Mouse (Mus musculus): ENCODE measurements around the gene Peak1. TPM values are rescaled to one million over a fixed set of nuclear protein-coding genes. Genes with fewer than 3 reads are reported as not detected.
"Not testable (repeated sequence)": the region's sequence is repeated elsewhere in the genome, so short reads cannot be mapped to it uniquely, and the experiment has no call there.

Gene Peak1
- polyA plus RNA-seq, 1 experiment from 2014 or later = 9.4 TPM

GRCm38 (mm10) chr9:56242686-56243085 is 175.2 kb downstream of the Peak1 start:
- Histone ChIP-seq H3K9me3 (no peaks in the 10 kb centered on the region), H3K9ac (replicated peaks) (no peak overlapping the region), H3K27ac (no peak overlapping the region), H3K4me3 (replicated peaks) (no peak overlapping the region), H3K36me3 (0 out of 2 replicates have a peak, but pooled peaks cover 3% of the 10 kb centered on the region), H3K4me1 (replicated peaks) (peaks cover 21% of the 10 kb centered on the region; the same call in 1 of the 2 replicates), H3K4me2 (no peak overlapping the region), H3K27me3 (no peaks in the 10 kb centered on the region)
- WGBS = 65% methylated on average over 3 of the region's 3 CpGs
- no peak for ATAC-seq (ENCODE audit: insufficient number of reproducible peaks, insufficient read depth, low FRiP score, low TSS enrichment, low read depth)

- Histone ChIP-seq H3K27ac (no peak overlapping the region), H3K9me3 (no peaks in the 10 kb centered on the region), H3K9ac (replicated peaks) (no peak overlapping the region), H3K4me1 (replicated peaks) (peaks cover 14% of the 10 kb centered on the region), H3K4me2 (no peak overlapping the region), H3K36me3 (0 out of 2 replicates have a peak, but pooled peaks cover 3% of the 10 kb centered on the region), H3K4me3 (replicated peaks) (no peak overlapping the region), H3K27me3 (no peaks in the 10 kb centered on the region)
- ATAC-seq (ENCODE audit: insufficient number of reproducible peaks, insufficient read depth, low FRiP score, low TSS enrichment, low read depth) = no peak
- 83% methylated on average over 5 of the region's 5 CpGs for WGBS
Measured at GRCm38 (mm10) chr9:56241076-56241475, 176.8 kb downstream of the Peak1 start.

DNA sequence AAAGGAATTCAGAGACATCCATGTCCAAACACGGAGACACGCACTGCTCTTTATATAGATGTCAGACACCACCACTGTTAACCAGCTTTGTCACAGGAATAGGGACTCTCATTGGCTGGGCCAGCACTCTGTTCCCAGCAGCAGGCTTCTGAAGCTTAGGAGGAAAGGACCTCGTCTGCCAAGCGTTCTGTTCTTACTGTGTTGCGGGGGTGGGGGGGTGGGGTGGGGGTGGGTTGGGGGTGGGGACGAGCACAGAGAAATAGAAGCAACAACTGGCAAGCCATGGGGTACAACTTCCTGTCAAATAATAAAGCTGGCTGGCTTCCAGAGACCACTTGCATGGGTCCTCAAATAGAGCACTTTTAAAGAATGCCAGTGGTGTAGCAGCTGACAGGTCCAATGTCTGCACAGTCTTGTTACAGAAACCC is 182.0 kb downstream of the Peak1 start:
- no peak overlapping the region for H3K27ac ChIP-seq
- H3K4me1 ChIP-seq (replicated peaks) = peaks cover 13% of the 10 kb centered on the region
- 0 out of 2 replicates have a peak, but pooled peaks cover 3% of the 10 kb centered on the region for H3K36me3 ChIP-seq
- H3K9me3 ChIP-seq = no peaks in the 10 kb centered on the region
- H3K27me3 ChIP-seq = no peaks in the 10 kb centered on the region
- ATAC-seq (ENCODE audit: insufficient number of reproducible peaks, insufficient read depth, low FRiP score, low TSS enrichment, low read depth) = no peak
- no peak overlapping the region for H3K9ac ChIP-seq (replicated peaks)
- no peak overlapping the region for H3K4me3 ChIP-seq (replicated peaks)
- no peak overlapping the region for H3K4me2 ChIP-seq
- 37% methylated on average over 6 of the region's 6 CpGs for WGBS

DNA sequence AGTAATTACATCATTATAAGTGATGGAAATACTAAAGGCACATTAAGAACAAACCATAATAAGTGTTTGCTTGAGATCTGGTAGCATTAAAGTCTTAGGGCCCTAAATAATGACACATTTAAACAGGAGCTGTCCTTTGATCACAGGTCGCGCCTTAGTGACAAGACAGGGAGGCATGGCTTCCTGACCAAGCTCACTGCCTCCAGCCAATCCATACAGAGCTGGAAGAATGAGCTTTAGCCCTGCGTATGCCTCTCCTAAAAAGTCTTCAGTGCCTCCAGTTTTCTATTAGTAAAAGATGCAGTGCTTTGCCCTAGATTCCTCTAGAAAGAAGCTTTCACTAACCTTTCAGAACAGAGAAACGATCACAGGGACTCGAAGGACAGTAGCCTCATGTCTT is 182.6 kb downstream of the Peak1 start:
- H3K27ac ChIP-seq = 0 out of 2 replicates have a peak overlapping the region, but pooled peaks have one; percentile 29

GRCm38 (mm10) chr9:56234561-56234960 is 183.3 kb downstream of the Peak1 start:
- WGBS = 78% methylated on average over 3 of the region's 3 CpGs
- Histone ChIP-seq H3K27ac (no peak overlapping the region), H3K36me3 (no peaks in the 10 kb centered on the region), H3K4me1 (replicated peaks) (peaks cover 13% of the 10 kb centered on the region), H3K4me3 (replicated peaks) (no peak overlapping the region), H3K4me2 (no peak overlapping the region), H3K9me3 (no peaks in the 10 kb centered on the region), H3K27me3 (no peaks in the 10 kb centered on the region), H3K9ac (replicated peaks) (no peak overlapping the region)
- no peak for ATAC-seq (ENCODE audit: insufficient number of reproducible peaks, insufficient read depth, low FRiP score, low TSS enrichment, low read depth)

More for the DNA sequence above, 182.6 kb downstream of the Peak1 start:
- H3K9ac ChIP-seq (replicated peaks) = no peak overlapping the region
- 40% methylated on average over 5 of the region's 5 CpGs for WGBS
- ATAC-seq (ENCODE audit: insufficient number of reproducible peaks, insufficient read depth, low FRiP score, low TSS enrichment, low read depth) = no peak
- no peaks in the 10 kb centered on the region for H3K27me3 ChIP-seq
- no peak overlapping the region for H3K4me3 ChIP-seq (replicated peaks)
- no peaks in the 10 kb centered on the region for H3K9me3 ChIP-seq
- 0 out of 2 replicates have a peak, but pooled peaks cover under 1% of the 10 kb centered on the region for H3K36me3 ChIP-seq
- H3K4me2 ChIP-seq = no peak overlapping the region
- peaks cover 13% of the 10 kb centered on the region for H3K4me1 ChIP-seq (replicated peaks)

DNA sequence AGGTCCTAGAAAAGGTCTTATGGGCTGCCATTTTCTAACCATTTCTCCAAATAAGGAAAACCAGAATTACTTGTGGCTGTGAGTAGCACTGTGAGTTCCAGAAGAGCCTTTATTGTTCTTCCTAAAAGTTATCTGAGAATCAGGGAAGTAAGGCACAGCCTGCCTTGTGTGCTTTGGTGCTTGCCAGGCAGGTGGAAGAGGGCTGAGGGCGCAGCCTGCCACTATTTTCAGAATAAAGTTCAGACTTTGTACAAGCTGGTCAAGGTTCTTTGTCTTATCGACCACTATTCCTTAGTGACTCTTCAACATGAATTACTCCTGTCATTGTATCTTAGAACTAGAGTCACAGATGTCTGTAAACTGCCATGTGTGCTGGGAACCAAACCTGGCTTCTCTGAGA is 184.6 kb downstream of the Peak1 start:
- Histone ChIP-seq H3K9ac (replicated peaks) (no peak overlapping the region), H3K9me3 (no peaks in the 10 kb centered on the region), H3K36me3 (no peaks in the 10 kb centered on the region), H3K27me3 (no peaks in the 10 kb centered on the region), H3K4me1 (replicated peaks) (peaks cover 13% of the 10 kb centered on the region), H3K27ac (no peak overlapping the region), H3K4me2 (no peak overlapping the region), H3K4me3 (replicated peaks) (no peak overlapping the region)
- ATAC-seq (ENCODE audit: insufficient number of reproducible peaks, insufficient read depth, low FRiP score, low TSS enrichment, low read depth) = no peak
- WGBS = 90% methylated on average over 2 of the region's 2 CpGs

DNA sequence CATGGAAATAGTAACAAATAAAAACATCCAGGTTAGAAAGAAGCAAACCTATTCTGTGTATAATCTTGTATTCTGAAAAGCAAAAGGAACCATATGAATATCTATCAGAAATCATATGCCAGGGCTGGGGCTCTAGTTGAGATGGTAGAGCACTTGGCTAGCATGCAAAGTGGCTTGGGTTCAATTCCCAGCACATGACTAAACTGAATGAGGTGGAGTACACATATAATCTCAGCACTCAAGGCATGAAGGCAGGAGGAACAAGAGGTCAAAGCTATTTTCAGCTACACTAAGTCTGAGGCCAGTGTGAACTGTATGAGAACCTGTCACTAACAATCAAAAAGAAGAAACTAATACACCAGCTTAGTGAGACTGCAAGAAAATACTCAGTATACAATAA is 187.0 kb downstream of the Peak1 start:
- Histone ChIP-seq H3K9ac (replicated peaks) (no peak overlapping the region), H3K27ac (no peak overlapping the region), H3K9me3 (no peaks in the 10 kb centered on the region), H3K4me1 (replicated peaks) (peaks cover 11% of the 10 kb centered on the region), H3K27me3 (no peaks in the 10 kb centered on the region), H3K4me3 (replicated peaks) (no peak overlapping the region), H3K4me2 (no peak overlapping the region), H3K36me3 (0 out of 2 replicates have a peak, but pooled peaks cover 5% of the 10 kb centered on the region)
- ATAC-seq (ENCODE audit: insufficient number of reproducible peaks, insufficient read depth, low FRiP score, low TSS enrichment, low read depth) = no peak

GRCm38 (mm10) chr9:56227626-56228025 is 190.2 kb downstream of the Peak1 start:
- H3K4me1 ChIP-seq (replicated peaks) = no peaks in the 10 kb centered on the region
- H3K4me2 ChIP-seq = no peak overlapping the region
- WGBS = 88% methylated on average over 7 of the region's 7 CpGs
- H3K36me3 ChIP-seq = 0 out of 2 replicates have a peak, but pooled peaks cover 5% of the 10 kb centered on the region
- no peaks in the 10 kb centered on the region for H3K9me3 ChIP-seq
- no peak for ATAC-seq (ENCODE audit: insufficient number of reproducible peaks, insufficient read depth, low FRiP score, low TSS enrichment, low read depth)
- H3K4me3 ChIP-seq (replicated peaks) = no peak overlapping the region
- no peak overlapping the region for H3K27ac ChIP-seq
- H3K9ac ChIP-seq (replicated peaks) = no peak overlapping the region
- peaks cover 2% of the 10 kb centered on the region for H3K27me3 ChIP-seq

DNA sequence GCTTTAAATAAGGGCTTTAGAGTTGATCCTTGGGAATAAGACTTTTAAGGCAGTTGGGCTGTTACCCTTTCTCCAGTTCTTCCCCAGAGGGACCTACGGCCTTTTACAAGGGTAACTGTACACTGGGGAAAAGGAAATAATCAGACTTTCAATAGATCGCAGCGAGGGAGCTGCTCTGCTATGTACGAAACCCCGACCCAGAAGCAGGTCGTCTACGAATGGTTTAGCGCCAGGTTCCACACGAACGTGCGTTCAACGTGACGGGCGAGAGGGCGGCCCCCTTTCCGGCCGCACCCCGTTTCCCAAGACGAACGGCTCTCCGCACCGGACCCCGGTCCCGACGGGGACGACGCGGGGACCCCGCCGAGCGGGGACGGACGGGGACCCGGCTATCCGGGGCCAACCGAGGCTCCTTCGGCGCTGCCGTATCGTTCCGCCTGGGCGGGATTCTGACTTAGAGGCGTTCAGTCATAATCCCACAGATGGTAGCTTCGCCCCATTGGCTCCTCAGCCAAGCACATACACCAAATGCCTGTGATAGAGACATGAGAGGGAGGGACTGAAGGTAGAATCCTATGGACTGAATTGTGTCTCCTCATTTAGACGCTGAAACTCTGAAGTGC is 194.3 kb downstream of the Peak1 start:
- not testable (repeated sequence) for H3K27ac ChIP-seq; H3K9me3 ChIP-seq; H3K9ac ChIP-seq (replicated peaks); H3K4me1 ChIP-seq (replicated peaks); H3K27me3 ChIP-seq; H3K36me3 ChIP-seq
- peak; percentile 100 for ATAC-seq (ENCODE audit: insufficient number of reproducible peaks, insufficient read depth, low FRiP score, low TSS enrichment, low read depth)
- peak overlapping the region; percentile 17 for H3K4me3 ChIP-seq (replicated peaks)
- peak overlapping the region; percentile 44 for H3K4me2 ChIP-seq
- WGBS = 24% methylated on average over 45 of the region's 45 CpGs

GRCm38 (mm10) chr9:56218860-56219259 is 199.0 kb downstream of the Peak1 start:
- Histone ChIP-seq H3K9me3 (no peaks in the 10 kb centered on the region), H3K27me3 (peaks cover 9% of the 10 kb centered on the region), H3K4me2 (no peak overlapping the region), H3K27ac (no peak overlapping the region), H3K4me3 (replicated peaks) (no peak overlapping the region), H3K36me3 (no peaks in the 10 kb centered on the region), H3K9ac (replicated peaks) (no peak overlapping the region), H3K4me1 (replicated peaks) (peaks cover 3% of the 10 kb centered on the region; the same call in 1 of the 2 replicates)
- 78% methylated on average over 2 of the region's 2 CpGs for WGBS
- no peak for ATAC-seq (ENCODE audit: insufficient number of reproducible peaks, insufficient read depth, low FRiP score, low TSS enrichment, low read depth)

GRCm38 (mm10) chr9:56218043-56218442 is 199.8 kb downstream of the Peak1 start:
- WGBS = 93% methylated on average over 2 of the region's 2 CpGs
- Histone ChIP-seq H3K4me2 (no peak overlapping the region), H3K27ac (no peak overlapping the region), H3K27me3 (peaks cover 9% of the 10 kb centered on the region; the same call in 1 of the 2 replicates), H3K9ac (replicated peaks) (no peak overlapping the region), H3K4me3 (replicated peaks) (no peak overlapping the region), H3K36me3 (no peaks in the 10 kb centered on the region), H3K9me3 (no peaks in the 10 kb centered on the region), H3K4me1 (replicated peaks) (peaks cover 7% of the 10 kb centered on the region; the same call in 1 of the 2 replicates)
- no peak for ATAC-seq (ENCODE audit: insufficient number of reproducible peaks, insufficient read depth, low FRiP score, low TSS enrichment, low read depth)

DNA sequence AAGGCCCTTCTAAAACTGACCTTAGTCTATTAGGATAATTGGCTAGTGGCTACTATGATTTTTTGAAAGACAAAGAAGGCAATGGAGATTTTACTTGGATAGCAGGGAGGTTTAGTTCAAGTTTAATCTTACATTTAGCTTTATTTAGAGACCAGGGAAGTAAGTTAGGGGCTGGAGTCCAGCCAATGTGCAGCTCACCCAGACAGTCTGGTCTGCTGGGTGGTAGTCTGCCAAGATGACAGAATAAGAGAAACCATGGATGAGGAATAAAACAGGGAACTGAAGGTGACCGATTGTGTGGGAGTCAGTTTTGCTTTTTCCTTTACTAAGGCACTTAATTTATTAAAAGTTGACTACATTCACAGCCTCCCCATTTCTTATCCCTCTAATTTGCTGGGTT is 200.5 kb downstream of the Peak1 start:
- Histone ChIP-seq H3K27ac (no peak overlapping the region), H3K27me3 (0 out of 2 replicates have a peak, but pooled peaks cover 4% of the 10 kb centered on the region), H3K9me3 (no peaks in the 10 kb centered on the region), H3K9ac (replicated peaks) (no peak overlapping the region), H3K4me3 (replicated peaks) (no peak overlapping the region), H3K4me1 (replicated peaks) (peaks cover 7% of the 10 kb centered on the region; the same call in 1 of the 2 replicates), H3K36me3 (no peaks in the 10 kb centered on the region), H3K4me2 (no peak overlapping the region)
- WGBS = 94% methylated on average over 1 of the region's 1 CpGs
- no peak for ATAC-seq (ENCODE audit: insufficient number of reproducible peaks, insufficient read depth, low FRiP score, low TSS enrichment, low read depth)

Measured in limb, embryonic 12.5 days (tissue).